Mouse (Mus musculus): ENCODE results near the gene Ftl1. TPM values are rescaled to one million over a fixed set of nuclear protein-coding genes. Genes with fewer than 3 reads are reported as not detected.
A peak's percentile ranks its signal among the peaks of the same experiment; 100 is the strongest.

Gene Ftl1
- polyA plus RNA-seq, 1 experiment from 2014 or later = 5,449 TPM

- no peak overlapping the region for H3K4me3 ChIP-seq (ENCODE audit: low read depth, low read length)
- H3K4me2 ChIP-seq (ENCODE audit: low read depth) = no peak overlapping the region
- no peak overlapping the region for H3K9ac ChIP-seq (ENCODE audit: low read length)
- DNase-seq (ENCODE audit: low spot score) (no peak), ATAC-seq (ENCODE audit: insufficient read depth, low FRiP score, low TSS enrichment) (no peak)
- H3K9me3 ChIP-seq (ENCODE audit: control insufficient read depth, low read length) = no peaks in the 10 kb centered on the region
- no peaks in the 10 kb centered on the region for H3K4me1 ChIP-seq (ENCODE audit: control insufficient read depth, insufficient read depth, low read length)
- H3K27ac ChIP-seq (ENCODE audit: low read depth, low read length) = no peak overlapping the region
- WGBS = 11% methylated on average over 37 of the region's 37 CpGs
- H3K36me3 ChIP-seq (ENCODE audit: control insufficient read depth, insufficient read depth, low read length) = no peaks in the 10 kb centered on the region
- H3K27me3 ChIP-seq (ENCODE audit: control insufficient read depth, insufficient read depth, low read length) = peaks cover 94% of the 10 kb centered on the region
These were observed 44.0 kb downstream of the Ftl1 start for GRCm38 (mm10) chr7:45415636-45416035.

DNA sequence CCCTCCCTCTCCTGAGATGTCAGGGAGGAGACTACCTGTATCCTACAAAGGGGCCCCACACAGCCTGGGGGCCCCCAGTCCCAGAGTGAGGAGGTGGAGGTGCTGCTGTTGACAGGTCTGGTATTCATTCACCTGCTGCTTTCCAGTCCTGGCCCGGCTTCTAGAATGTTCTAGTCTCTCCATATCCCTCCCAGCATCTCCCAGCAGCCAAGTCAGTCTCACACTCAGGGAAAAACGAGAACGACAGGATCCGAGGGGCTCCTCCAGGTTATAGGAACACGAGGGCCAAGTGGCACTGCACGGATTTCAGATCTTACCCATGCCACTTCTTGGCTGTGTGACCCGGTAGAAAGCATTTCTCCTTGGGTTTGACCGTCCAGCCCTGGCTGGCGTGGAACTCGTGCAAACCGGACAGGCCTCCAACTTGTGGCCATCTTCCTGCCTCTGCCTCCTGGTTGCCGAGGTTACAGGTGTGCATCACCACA is 44.9 kb downstream of the Ftl1 start:
- no peak overlapping the region for H3K9ac ChIP-seq (ENCODE audit: low read length)
- H3K4me3 ChIP-seq (ENCODE audit: low read depth, low read length) = no peak overlapping the region; the same call in 1 of the 2 replicates
- H3K9me3 ChIP-seq (ENCODE audit: control insufficient read depth, low read length) = no peaks in the 10 kb centered on the region
- 43% methylated on average over 12 of the region's 12 CpGs for WGBS
- H3K4me1 ChIP-seq (ENCODE audit: control insufficient read depth, insufficient read depth, low read length) = no peaks in the 10 kb centered on the region
- DNase-seq (ENCODE audit: low spot score) (no peak), ATAC-seq (ENCODE audit: insufficient read depth, low FRiP score, low TSS enrichment) (no peak)
- peaks cover 97% of the 10 kb centered on the region for H3K27me3 ChIP-seq (ENCODE audit: control insufficient read depth, insufficient read depth, low read length)
- H3K27ac ChIP-seq (ENCODE audit: low read depth, low read length) = no peak overlapping the region
- H3K4me2 ChIP-seq (ENCODE audit: low read depth) = no peak overlapping the region
- H3K36me3 ChIP-seq (ENCODE audit: control insufficient read depth, insufficient read depth, low read length) = no peaks in the 10 kb centered on the region

DNA sequence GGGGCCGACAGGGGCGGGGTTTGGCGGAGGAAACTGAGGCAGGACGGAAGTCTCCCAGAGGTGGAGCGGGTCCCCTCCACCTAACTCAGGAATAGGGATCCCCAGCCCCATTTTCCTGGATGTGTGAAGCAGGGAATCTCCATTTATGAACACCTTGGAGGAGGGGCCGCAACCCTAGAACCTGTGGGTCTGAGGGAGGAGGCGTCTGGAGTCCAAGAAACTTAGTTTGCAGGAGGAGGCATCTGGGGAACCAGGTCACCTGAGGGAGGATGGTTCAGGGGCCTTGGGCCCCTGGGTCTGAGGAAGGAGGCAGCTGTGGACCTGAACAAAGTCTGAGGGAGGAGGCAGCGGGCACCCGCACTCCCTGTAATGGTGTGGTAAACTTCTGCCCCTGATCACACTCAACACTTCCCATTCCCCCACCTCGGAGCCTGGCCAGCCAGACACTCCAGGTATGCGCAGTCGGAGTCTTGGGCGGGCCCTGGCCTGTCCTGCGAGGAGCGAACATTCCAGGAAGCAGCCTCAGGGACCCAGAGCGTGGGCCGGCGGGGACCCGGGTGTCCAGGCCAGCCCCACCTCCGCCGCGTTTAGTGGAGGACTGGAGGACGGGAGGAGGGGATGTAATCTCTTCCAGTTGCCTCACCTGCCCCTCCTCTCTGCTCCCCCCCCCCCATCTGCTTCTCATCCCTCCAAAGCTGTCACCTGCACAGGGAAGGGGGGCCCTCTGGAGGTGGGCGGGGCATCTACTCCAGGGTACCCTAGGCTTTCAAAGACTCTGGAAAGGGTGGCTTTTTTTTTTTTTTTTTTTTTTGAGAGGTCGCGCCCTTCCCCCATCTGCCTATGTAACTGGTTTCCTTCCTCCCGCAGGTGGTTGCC is 45.6 kb downstream of the Ftl1 start:
- no peaks in the 10 kb centered on the region for H3K9me3 ChIP-seq (ENCODE audit: control insufficient read depth, low read length)
- WGBS = 3% methylated on average over 27 of the region's 27 CpGs
- H3K4me1 ChIP-seq (ENCODE audit: control insufficient read depth, insufficient read depth, low read length) = no peaks in the 10 kb centered on the region
- no peaks in the 10 kb centered on the region for H3K36me3 ChIP-seq (ENCODE audit: control insufficient read depth, insufficient read depth, low read length)
- peak overlapping the region; percentile 41 for H3K4me3 ChIP-seq (ENCODE audit: low read depth, low read length)
- peak overlapping the region; percentile 39 for H3K9ac ChIP-seq (ENCODE audit: low read length)
- H3K27ac ChIP-seq (ENCODE audit: low read depth, low read length) = no peak overlapping the region
- DNase-seq (ENCODE audit: low spot score) = no peak
- H3K4me2 ChIP-seq (ENCODE audit: low read depth) = peak overlapping the region; percentile 82
- peaks cover 99% of the 10 kb centered on the region for H3K27me3 ChIP-seq (ENCODE audit: control insufficient read depth, insufficient read depth, low read length)
- ATAC-seq (ENCODE audit: insufficient read depth, low FRiP score, low TSS enrichment) = no peak; the same call in 1 of the 2 replicates

GRCm38 (mm10) chr7:45413113-45413863 is 46.4 kb downstream of the Ftl1 start, which contains the start of gene Ntf5:
Gene Ntf5, plus strand, starts transcription at chr7:45413695.
- Histone ChIP-seq H3K4me3 (ENCODE audit: low read depth, low read length) (peak within 1 kb of the TSS; percentile 41), H3K36me3 (ENCODE audit: control insufficient read depth, insufficient read depth, low read length) (no peaks in the 10 kb centered on the region), H3K4me2 (ENCODE audit: low read depth) (peak within 1 kb of the TSS; percentile 82), H3K27ac (ENCODE audit: low read depth, low read length) (no peak within 1 kb of the TSS), H3K27me3 (ENCODE audit: control insufficient read depth, insufficient read depth, low read length) (peaks cover 99% of the 10 kb centered on the region), H3K9me3 (ENCODE audit: control insufficient read depth, low read length) (no peaks in the 10 kb centered on the region), H3K9ac (ENCODE audit: low read length) (peak within 1 kb of the TSS; percentile 39), H3K4me1 (ENCODE audit: control insufficient read depth, insufficient read depth, low read length) (no peaks in the 10 kb centered on the region)
- ATAC-seq (ENCODE audit: insufficient read depth, low FRiP score, low TSS enrichment) (0 out of 2 replicates have a peak, but pooled peaks have one; percentile 38), DNase-seq (ENCODE audit: low spot score) (peak; percentile 55)
- WGBS = 3% methylated on average over 43 of the region's 45 CpGs

DNA sequence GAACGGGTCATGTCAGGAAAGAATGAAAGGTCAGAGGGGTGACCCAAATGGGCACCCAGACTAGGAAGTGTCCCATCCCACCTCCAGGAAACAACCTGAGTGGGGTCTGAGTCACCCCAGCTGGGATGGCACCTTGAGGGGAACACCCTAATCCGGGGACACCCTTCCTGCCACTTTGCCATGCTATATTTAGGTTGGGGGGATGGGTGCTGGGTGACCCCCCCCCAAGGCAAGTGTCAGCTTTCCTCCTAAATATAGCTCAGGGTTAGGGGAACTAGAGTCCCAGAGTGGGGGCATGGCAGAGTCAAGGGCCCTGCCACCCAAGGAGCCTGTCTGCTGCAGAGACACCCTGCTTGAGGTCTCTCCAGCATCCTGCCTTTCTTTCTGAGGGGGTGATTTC is 47.3 kb downstream of the Ftl1 start:
- H3K27ac ChIP-seq (ENCODE audit: low read depth, low read length) = no peak overlapping the region
- ATAC-seq (ENCODE audit: insufficient read depth, low FRiP score, low TSS enrichment) = no peak
- no peaks in the 10 kb centered on the region for H3K36me3 ChIP-seq (ENCODE audit: control insufficient read depth, insufficient read depth, low read length)
- H3K4me3 ChIP-seq (ENCODE audit: low read depth, low read length) = no peak overlapping the region
- WGBS = 100% methylated on average over 2 of the region's 2 CpGs
- DNase-seq (ENCODE audit: low spot score) = no peak
- H3K9ac ChIP-seq (ENCODE audit: low read length) = no peak overlapping the region
- H3K4me2 ChIP-seq (ENCODE audit: low read depth) = no peak overlapping the region
- no peaks in the 10 kb centered on the region for H3K9me3 ChIP-seq (ENCODE audit: control insufficient read depth, low read length)
- peaks cover 99% of the 10 kb centered on the region for H3K27me3 ChIP-seq (ENCODE audit: control insufficient read depth, insufficient read depth, low read length)
- H3K4me1 ChIP-seq (ENCODE audit: control insufficient read depth, insufficient read depth, low read length) = no peaks in the 10 kb centered on the region

DNA sequence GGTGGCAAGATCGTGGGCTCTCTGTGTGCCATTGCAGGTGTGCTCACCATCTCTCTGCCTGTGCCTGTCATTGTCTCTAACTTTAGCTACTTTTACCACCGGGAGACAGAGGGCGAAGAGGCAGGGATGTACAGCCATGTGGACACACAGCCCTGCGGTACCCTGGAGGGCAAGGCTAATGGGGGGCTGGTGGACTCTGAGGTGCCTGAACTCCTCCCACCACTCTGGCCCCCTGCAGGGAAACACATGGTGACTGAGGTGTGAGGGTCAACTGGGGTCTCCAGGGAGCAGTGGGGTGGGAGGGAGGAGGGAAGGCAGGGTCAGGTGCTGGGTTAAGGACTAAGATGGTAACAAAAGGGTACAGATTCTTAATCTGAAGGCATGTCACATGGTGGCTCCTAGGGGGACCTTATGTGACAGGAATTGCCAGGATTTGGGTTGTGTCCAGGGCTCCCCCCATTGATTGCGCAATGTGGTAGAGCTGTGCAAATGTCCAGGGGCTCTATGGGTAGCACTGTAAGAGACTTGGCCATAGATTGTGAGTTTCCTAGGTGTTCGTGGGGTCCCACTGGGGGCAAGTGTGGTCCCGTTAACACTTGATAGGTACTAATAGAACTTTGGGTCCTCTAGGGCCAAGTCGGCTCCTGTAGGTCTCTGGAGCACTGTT is 50.1 kb downstream of the Ftl1 start:
- Histone ChIP-seq H3K4me2 (ENCODE audit: low read depth) (no peak overlapping the region), H3K9ac (ENCODE audit: low read length) (no peak overlapping the region), H3K9me3 (ENCODE audit: control insufficient read depth, low read length) (no peaks in the 10 kb centered on the region), H3K4me1 (ENCODE audit: control insufficient read depth, insufficient read depth, low read length) (no peaks in the 10 kb centered on the region), H3K27me3 (ENCODE audit: control insufficient read depth, insufficient read depth, low read length) (peaks cover 95% of the 10 kb centered on the region), H3K27ac (ENCODE audit: low read depth, low read length) (no peak overlapping the region), H3K4me3 (ENCODE audit: low read depth, low read length) (no peak overlapping the region), H3K36me3 (ENCODE audit: control insufficient read depth, insufficient read depth, low read length) (no peaks in the 10 kb centered on the region)
- DNase-seq (ENCODE audit: low spot score) (no peak), ATAC-seq (ENCODE audit: insufficient read depth, low FRiP score, low TSS enrichment) (no peak)
- WGBS = 92% methylated on average over 8 of the region's 8 CpGs

DNA sequence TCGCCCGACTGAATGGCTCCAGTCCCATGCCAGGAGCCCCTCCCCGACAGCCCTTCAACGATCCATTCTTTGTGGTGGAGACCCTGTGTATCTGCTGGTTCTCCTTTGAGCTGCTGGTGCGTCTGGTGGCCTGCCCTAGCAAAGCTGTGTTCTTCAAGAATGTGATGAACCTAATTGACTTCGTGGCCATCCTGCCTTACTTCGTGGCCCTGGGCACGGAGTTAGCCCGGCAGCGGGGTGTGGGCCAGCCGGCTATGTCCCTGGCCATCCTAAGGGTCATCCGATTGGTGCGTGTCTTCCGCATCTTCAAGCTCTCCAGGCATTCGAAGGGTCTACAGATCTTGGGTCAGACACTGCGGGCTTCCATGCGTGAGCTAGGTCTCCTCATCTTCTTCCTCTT is 50.7 kb downstream of the Ftl1 start:
- no peaks in the 10 kb centered on the region for H3K9me3 ChIP-seq (ENCODE audit: control insufficient read depth, low read length)
- H3K4me1 ChIP-seq (ENCODE audit: control insufficient read depth, insufficient read depth, low read length) = no peaks in the 10 kb centered on the region
- WGBS = 89% methylated on average over 17 of the region's 17 CpGs
- no peak for ATAC-seq (ENCODE audit: insufficient read depth, low FRiP score, low TSS enrichment)
- H3K4me2 ChIP-seq (ENCODE audit: low read depth) = no peak overlapping the region
- H3K27me3 ChIP-seq (ENCODE audit: control insufficient read depth, insufficient read depth, low read length) = peaks cover 88% of the 10 kb centered on the region
- H3K36me3 ChIP-seq (ENCODE audit: control insufficient read depth, insufficient read depth, low read length) = no peaks in the 10 kb centered on the region
- no peak overlapping the region for H3K27ac ChIP-seq (ENCODE audit: low read depth, low read length)
- H3K9ac ChIP-seq (ENCODE audit: low read length) = no peak overlapping the region
- no peak for DNase-seq (ENCODE audit: low spot score)
- H3K4me3 ChIP-seq (ENCODE audit: low read depth, low read length) = no peak overlapping the region

DNA sequence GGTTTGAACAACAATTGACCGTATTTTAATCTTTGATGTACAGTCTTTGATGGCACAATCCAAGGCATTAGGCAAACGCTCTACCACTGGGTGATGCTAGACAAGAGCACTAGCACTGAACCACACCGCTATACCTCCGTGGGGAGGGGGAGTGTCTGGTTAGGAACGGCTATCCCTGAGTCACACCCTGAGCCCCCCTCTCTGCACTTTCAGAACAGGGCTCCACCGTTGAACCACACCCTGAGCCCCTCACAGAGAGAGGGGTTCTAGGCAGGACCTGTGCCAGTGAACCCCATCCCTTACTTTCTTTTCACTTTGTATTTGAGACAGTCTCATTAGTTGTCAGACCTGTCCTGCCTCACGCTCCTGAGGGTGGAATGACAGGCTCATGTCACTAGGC is 51.3 kb downstream of the Ftl1 start:
- H3K27ac ChIP-seq (ENCODE audit: low read depth, low read length) = no peak overlapping the region
- H3K36me3 ChIP-seq (ENCODE audit: control insufficient read depth, insufficient read depth, low read length) = no peaks in the 10 kb centered on the region
- peaks cover 82% of the 10 kb centered on the region for H3K27me3 ChIP-seq (ENCODE audit: control insufficient read depth, insufficient read depth, low read length)
- no peak overlapping the region for H3K4me3 ChIP-seq (ENCODE audit: low read depth, low read length)
- H3K9me3 ChIP-seq (ENCODE audit: control insufficient read depth, low read length) = no peaks in the 10 kb centered on the region
- ATAC-seq (ENCODE audit: insufficient read depth, low FRiP score, low TSS enrichment) = no peak
- no peak overlapping the region for H3K9ac ChIP-seq (ENCODE audit: low read length)
- H3K4me2 ChIP-seq (ENCODE audit: low read depth) = no peak overlapping the region
- no peak for DNase-seq (ENCODE audit: low spot score)
- no peaks in the 10 kb centered on the region for H3K4me1 ChIP-seq (ENCODE audit: control insufficient read depth, insufficient read depth, low read length)
- WGBS = 72% methylated on average over 7 of the region's 7 CpGs
